Mouse (Mus musculus) lung, postnatal 25 days (tissue): ENCODE data around the gene Il18.

Experiments
- DNase-seq: peaks from one replicate; pipeline ENCODE4 v3.0.0; 2022; ENCODE audit warnings: low spot score

Gene Il18

DNA sequence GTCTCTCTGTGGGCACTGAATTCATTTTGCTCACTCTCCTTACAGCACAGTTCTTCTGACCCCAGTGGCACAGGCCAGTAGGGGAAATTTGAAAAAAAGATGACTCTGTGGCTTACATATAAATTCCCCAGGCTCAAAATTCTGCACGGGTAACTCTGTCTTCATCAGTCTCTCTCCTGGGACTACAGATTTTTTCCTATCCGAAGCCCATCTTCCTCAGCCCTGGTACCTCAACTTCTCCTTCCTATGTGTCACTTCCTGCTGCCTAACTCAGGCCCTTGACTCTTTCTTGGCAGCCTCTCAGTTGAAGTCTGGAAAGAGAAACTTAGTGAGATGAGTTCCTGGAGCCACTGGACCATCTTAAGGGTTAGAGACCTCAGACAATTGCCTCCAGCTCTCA lies 1.1 kb upstream of the Il18 start:
- DNase-seq: no peak

DNA sequence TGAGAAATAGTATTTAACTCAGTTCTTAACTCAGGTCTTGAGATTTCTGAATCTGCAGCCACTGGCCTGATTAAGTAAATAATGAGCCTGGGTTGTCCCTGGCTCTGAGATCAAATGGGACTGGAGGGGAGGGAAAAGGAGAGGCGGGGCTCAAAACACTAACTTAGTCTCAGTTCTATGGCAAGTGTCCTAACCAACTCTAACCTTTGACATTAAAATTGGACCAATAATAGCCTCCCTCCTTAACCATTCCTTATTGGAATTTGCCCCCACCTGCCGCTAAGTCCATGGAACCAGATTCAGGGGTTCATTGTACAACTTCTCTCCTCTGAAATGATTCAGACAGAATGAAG lies 443 bp downstream of the Il18 start, which contains the start of gene Bco2:
TSS of gene Bco2 (minus strand) at position 88 of the 353 bp plus-strand sequence.
- DNase-seq: no peak

DNA sequence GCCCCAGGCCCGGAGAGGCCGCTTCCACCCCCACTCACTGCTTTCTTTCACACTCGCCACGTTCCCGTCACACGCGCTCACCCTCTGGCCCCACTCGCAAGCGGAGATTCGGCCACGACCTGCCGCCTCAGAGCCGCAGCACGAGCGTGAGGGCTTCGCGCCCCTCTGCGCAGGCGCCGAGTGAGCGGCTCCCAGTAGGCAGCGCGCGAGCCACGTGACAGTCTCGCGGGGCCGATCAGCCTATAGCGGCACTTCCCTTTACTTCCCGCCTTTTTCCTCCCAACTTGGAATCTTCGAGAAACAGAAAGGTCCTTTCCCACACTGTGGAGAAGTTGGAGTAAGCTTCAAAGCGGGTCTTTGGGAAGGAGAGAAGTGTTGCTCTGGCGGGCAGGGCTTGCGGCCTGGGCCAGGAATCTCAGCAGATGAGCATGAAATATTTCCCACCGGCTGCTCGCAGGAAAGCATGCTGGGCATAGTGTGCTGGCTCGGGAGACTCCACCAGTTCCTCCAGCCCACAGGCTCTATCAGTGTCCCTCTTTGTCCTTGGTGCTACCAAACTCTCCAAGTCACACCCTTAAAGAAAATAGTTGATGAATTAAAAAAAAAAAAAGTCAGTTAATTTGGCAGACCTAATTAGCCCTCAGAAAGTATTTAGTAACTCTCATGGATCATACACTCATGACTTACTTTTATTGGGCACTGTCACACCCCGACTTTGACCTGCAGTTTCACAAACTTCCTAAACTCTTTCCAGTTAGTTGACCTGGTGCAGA lies 6.7 kb downstream of the Il18 start, which contains the start of gene Tex12:
TSS of gene Tex12 (minus strand) at position 181 of the 773 bp plus-strand sequence.
- no peak for DNase-seq

DNA sequence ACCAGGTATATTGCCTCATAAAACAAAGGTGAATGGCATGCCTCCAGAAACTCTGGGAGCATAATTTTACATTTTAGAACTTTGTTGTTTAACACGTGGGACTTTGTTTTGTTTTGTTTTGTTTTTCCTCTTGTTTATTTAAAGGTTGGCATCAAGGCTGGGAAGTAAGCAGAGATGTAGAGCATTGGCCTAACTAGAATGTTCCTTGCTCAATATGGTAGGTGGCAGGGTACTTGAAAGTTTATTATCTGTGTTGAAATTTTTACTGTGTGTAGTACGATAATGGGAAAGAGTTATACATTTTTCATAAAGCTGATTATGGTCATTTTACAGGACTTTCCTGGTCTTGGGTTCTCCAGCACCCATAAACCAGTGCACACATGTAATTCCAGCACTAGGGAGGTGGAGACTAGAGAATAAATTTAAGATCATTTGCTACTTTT lies 7.3 kb downstream of the Il18 start:
- DNase-seq: no peak

DNA sequence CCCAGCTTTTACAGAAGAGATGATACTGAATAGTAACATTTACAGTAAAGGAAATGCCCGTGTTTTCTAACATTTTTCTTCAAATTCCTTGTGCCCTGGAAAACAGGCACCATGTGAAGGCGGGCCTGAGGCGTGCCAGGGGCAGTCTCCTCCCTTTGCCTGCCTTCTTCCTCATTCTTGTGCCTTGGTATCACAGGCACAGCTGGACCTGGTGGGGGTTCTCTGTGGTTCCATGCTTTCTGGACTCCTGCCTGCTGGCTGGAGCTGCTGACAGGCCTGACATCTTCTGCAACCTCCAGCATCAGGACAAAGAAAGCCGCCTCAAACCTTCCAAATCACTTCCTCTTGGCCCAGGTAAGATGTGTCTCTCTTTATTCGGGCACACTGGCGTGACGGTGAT lies 10.5 kb downstream of the Il18 start:
- DNase-seq: peak; percentile 16

DNA sequence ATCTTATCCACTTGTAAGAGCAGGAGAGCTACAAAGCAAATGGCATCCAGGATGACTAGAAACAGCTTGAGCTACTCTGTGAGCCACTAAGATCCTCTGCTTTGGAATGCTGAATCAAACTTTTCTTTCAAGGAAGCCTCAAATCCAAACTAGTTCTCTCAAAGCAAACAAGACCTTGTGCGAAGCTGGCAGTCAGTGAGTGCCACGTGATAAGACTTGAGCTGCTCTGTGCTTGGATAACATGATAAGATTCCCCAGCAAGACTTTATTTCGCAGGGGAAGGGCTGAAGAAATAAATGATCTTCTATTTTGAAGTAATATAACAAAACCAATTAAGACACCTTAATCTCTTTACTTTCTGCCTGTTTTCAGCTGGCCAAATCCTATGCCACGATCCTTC lies 11.3 kb downstream of the Il18 start:
- no peak for DNase-seq

DNA sequence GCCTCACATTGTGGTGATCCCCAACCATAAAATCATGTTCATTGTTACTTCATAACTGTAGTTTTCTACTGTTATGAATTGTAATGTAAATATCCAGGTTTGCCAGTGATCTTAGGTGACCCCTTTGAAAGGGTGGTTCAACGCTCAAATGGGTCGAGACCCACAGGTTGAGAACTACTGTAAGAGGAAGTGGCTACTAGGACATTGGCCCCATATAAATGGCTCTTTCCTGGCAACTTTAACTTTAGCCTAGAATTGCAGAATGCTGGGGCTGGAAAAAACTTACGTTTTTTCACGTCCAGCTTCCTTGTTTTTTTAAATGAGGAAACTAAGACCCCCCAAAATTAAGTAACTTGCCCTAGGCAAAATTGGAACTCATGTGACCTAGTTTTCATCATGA lies 12.7 kb downstream of the Il18 start:
- DNase-seq: peak; percentile 14

DNA sequence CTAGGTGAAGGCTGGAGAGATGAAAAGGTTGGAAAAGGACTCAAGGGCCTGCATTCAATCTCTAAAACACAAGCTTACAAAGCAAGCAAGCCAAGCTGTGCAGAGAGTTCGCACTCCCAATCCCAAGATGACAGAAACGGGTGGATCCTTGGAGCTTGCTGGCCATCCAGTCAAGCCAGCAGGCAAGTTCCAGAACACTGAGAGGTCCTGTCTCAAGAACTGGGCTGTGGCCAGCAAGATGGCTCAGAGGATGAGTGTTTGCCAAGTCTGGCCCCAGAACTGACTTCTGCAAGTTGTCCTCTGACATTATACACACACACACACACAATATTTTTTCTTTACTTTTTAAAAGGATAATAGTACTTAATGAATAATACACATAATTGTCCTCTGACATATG lies 13.3 kb downstream of the Il18 start:
- DNase-seq: no peak

DNA sequence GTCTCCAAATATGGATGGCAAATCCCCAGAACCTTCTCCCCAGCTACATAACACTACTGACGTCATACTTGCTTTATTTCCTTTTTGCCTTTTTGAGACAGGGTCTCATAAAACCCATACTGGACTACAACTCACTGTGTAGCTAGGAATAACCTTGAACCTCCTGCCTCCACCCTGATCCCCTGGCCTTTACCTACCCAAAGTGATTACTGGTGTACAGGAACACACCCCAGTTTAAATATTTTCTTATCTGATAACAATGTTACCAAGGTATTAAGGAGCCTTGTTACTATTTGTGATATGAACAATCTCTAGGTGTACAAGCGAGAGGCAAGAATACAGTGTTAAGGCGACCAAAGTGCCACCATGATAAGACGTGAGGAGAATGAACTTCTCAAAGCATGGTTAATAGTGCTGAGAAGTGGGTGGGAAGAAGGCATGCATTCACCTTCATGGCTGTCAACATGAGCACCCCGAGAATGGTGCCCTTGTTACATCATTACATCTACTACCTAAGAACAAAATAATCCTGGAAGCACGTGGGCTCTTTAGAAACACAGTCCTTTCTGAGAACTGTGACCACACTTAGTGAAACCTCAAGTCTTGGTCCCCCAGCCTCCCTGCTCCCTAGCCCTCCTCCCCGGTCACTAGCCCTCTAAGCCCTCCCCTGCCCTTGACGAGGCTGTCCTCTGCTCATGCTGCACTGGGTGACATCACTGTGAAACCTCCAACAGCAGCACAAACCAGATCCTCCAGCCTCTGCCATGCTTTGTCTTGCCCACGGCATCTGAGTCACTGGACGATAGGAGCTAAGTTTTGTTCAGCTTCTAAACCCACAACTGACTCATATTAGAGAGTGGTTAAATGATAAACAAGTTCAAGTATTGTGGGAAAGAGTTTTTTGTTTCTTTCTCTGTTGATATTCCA lies 15.2 kb downstream of the Il18 start:
- DNase-seq: no peak

DNA sequence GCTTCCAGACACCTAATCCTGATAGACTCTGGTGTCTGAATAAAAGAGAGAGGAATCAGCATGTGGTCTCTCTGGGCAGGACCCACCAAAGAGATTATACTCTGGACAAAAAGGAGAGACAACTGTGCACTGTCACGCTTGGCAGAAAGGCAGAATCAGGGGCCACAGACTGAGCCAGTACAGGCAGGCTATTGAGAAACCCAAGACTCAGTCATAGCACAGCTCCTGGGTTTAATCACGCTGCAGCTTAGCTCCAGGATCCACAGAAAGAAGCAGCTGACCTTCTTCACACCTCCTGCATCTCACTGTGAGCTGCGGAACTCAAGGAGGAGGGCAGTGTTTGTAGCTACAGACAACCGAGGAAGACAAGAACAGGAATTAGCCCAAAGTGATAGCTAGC lies 25.7 kb downstream of the Il18 start:
- no peak for DNase-seq

DNA sequence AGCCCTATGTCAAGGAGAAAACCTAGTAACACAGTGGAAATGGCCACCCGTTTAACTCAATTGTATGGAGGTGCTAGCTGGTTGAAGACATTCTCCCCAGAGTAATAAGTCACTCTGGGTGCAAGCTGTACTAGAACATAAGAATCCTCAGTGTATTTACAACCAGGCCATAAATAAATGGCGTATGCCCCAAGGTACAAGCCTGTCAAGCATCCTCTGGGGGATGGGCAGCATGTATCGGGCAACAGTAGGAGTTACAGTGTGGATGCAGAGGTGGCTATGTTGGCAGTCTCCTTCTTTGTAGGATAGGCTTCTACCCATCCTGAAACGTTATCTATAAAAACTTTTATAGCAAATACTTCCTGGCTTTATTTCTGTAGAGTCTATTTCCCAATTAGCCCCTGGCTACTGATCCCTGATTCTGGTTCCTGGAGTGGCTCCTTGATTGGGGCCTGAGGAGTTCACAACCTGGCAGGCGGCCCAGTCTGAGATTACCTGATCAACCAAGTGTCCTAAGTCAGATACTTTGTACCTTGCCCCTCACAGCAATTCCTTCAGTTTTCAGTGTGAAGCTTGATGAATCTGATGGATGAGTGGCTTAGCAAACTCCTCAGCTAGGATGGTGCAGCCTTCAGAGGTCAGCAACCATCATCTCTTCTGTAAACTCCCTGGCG lies 30.7 kb downstream of the Il18 start:
- DNase-seq: no peak

DNA sequence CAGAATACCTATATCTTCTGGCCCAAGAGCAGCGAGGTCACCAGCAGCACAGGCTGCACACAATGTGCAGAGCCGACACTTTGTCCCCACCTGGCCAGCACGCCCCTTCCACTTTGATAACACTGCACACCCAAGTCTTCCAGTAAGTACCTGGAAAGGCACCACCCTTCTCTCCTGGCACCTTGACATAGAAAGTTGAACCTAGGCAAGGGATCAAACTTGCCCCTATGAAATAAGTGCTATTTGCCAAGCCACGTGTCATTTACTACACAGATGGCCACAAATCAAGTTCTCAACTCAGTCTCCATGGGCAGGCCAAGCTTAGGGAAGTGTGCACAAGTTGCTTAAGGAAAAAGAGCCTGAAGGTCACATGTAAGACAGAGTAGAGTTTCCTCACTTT lies 32.3 kb downstream of the Il18 start:
- no peak for DNase-seq

DNA sequence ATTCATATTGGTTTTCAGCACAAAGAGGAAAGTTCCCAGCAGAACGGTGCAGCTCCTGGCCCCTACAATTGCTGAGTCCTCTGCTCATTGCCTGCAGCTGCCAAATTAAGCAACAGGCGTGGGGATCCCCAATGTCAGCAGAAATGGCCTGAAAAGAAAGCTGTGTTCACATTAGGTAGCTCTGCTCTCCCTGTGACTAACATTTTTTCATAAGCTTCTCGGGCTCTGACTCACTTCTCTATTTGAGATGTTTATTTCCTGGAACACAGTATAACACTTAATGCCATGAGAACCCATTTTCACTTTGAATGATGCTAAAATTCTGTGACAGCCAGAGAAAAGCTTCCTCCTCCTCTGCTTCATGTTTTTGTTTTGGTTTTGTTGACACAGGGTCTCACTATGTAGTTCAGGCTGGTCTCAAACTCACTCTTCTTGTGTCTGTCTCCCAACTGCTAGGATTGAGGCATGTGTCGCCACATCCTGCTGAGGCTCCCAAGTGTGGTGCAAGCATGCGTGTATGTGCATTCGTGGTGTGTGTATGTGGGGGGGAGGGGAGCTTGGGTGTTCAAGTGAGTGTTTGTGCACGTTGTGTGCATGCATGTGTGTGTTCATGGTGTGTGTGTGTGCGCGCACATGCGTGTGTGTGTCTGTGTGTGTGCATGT lies 36.4 kb downstream of the Il18 start:
- no peak for DNase-seq

DNA sequence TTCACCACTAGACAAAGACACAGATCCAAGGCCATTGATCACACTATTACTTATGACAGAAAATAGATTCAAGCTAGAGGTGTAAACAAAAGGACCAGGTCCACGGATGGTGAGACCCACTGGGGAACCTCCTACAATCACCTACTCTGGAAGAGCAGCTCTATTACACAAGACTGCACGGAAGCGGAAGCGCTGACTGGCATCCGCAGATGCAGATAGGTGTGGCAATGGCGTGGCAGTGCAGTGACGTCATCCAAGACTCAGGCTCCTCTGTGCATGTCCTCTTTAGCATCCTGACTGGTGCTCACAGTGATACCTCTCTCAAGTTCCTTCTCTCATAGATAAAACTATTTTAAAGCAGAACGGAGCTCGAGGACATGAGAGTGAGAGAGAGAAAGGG lies 38.3 kb downstream of the Il18 start:
- no peak for DNase-seq

DNA sequence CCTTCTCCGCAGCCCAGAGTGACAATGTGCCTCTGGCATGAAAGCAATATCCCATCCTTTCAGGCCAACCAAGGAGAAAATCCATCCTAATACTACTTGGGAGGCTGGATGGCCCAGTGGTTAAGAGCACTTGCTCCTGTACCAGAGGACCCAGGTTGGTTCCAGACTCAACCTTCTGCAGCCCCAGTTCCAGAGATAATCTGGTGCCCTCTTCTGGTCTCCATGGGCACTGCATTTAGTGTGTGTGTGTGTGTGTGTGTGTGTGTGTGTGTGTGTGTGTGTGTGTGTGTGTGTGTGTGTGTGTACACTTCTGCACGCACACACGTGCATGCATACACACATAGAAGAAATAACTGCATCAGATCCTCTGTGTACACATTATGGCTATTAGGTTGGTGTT lies 38.9 kb downstream of the Il18 start:
- DNase-seq: no peak

DNA sequence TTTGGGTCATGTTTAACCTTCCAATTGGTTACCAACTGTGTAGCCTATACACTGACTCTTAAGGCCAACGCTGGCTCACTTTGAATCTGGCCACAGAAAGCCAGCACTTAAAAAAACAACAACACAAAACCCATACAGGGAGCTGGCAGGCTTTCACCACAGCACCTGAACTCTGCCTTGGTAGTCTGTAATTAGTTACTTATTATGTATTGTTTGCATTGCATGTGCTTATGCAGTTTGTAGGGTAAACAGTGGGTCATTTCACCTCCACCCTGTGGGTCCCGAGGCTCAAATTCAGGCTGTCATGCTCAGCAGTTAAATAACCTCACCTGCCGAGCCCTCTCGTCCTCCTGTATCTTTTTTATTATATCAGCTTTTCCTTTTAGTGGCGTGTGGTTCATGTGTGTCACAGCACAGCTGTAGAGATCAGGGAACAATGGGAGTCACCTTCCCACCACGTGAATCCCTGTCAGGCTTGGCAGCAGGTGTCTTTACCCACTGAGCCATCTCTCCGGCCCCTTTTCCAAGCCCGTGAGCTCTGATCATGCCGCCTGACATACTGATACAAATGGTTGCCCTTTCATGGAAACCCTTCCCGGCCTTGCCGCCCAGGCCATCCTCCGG lies 40.3 kb downstream of the Il18 start:
- no peak for DNase-seq

DNA sequence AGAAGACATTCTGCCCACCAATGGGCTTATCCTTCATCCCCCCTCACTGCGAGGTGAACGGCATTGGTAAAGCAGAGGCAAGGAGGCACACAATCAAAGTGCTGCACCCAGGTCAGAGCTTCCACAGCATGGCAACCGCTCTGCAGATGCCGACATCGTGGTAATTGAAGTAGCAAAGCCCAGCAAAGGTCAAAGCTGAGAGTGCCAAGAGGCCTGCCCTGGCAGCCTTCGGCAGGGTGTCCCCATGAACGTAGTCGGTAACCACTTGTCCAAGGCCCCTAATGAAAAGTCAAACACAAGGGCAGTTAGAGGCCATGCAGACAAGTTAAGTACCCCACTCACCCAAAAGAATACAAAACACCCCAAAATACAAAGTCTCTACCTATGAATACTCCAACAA lies 42.3 kb downstream of the Il18 start:
- DNase-seq: no peak

DNA sequence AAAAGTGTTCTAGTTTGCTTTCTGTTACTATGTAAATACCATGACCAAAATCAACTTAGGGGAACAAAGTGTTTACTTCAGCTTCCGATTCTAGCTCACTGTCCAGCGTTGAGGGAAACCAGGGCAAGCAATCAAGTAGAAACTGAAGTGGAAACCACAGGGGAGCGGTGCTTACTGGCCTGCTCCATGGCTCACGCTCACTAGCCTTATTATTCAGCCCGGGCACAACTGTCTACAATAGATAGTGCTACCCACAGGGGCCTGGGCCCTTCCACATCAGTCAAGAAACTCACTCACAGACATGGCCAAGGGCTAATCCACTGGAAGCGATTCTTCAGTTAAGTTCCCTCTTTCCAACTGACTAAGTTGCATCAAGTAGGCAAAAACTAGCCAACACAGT lies 46.9 kb downstream of the Il18 start:
- no peak for DNase-seq

DNA sequence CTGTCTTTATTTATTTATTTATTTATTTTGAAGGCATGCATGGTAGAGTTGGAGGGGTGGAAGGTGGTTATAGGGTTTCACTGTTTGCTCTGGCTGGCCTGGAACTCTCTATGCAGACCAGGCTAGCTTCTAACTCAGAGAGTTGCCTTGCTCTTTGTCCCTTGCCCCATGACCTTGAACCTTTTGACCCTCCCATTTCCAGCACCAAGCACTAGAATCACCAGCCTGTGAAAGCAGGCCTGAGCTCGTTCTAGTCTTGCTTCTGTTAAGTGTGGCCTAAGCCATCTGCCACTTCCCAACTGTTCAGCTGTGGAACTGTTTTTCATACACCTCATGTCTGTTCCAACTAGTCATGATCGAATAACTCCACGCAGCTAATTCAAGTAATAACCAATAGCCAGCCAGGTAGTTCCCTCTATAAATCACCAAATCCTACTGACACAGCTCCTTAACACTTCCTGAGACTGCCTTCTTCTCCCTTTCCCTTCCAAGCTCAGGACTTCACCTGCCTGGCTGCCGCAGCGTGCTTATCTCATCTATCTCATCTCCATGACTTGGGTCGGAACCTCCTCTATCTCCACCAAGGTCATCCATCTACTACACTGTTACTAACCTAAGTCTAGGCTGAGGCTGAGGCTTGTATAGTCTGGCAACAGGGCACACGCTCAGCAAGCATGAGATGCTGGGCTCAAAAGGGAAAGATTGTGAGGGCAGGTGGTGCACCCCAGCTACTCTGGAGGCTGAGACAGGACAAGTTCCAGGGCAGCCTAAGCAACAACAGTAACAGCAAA lies 47.6 kb downstream of the Il18 start:
- DNase-seq: no peak

DNA sequence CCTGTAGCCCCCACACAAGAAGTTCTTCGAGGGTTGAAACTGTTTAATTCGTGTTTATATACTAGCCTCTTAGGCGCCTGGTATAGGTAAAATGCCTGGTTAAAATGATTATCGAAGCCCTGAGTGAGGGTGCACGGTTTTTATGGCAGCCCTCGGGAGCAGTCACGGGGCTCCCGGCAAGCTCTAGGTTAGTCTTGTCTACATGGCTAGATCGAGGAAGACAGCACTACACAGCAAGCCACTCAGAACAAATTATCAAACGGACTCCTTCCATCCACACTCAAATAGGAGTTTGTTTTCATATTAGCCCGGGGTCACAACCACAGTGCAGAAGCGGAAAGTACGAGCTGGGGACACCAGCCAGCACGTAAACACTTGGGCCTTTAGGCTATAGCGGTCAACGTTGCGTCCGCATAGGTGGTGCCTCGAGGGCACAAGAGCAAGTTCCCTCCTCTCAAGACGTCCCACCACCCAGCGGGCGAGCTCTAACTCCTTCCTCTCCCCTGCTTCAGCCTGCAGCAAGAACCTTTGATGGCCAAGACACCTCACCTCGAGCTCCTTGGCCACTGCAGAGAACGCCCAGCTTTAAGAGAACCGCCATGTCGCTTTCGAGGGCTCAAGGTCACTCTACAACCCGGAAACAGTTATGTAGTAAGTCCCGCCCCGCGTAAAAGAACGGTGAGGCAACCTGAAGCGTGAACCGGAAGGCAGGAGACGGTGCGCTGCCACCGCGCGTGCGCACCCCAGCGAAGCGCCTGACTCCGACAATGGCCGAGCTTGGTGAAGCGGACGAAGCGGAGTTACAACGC lies 48.8 kb downstream of the Il18 start, which contains the start of the genes Sdhd and Timm8b:
TSS of gene Sdhd (minus strand) at position 624 of the 809 bp plus-strand sequence.
TSS of gene Timm8b (plus strand) at position 722 of the 809 bp plus-strand sequence.
- peak; percentile 96 for DNase-seq
